9 mouse cellular contexts compared by ENCODE assay signal in genomic region chr5:140396166-140396940, GRCm38 (mm10). TPM values are rescaled to one million over a fixed set of nuclear protein-coding genes. Genes with fewer than 3 reads are reported as not detected.
DNase-seq lines count a peak whose midpoint lies in the region; ATAC-seq and TF ChIP-seq lines count a peak whose summit lies in the region.
"Had no signal": no experiment of that assay in that cellular context is flagged by ENCODE, and none has a peak within 500 bp of the region (broad histone marks: within the 10 kb centered on the region; RNA-seq: fewer than 3 reads in every experiment).

No protein-coding gene starts in this region.

- 67% methylated on average over 8 of the region's 8 CpGs for WGBS in liver, adult 2 months
- 55% methylated on average over 8 of the region's 8 CpGs for WGBS in liver, embryonic 11.5 days
- WGBS in forebrain, embryonic 14.5 days = 67% methylated on average over 8 of the region's 8 CpGs

- no peak overlapping the region for H3K4me2 ChIP-seq in liver, embryonic 11.5 days
- H3K4me2 ChIP-seq in forebrain, embryonic 14.5 days (ENCODE audit: low read length) = no peak overlapping the region
- H3K4me2 ChIP-seq: liver, embryonic 13.5 days; stomach, embryonic 15.5 days had no signal

- no peak for TF ChIP-seq POLR2A in liver, adult 2 months (IDR thresholded peaks at IDR 0.05; ENCODE audit: extremely low read depth, insufficient read depth, low read length)
- no peak for TF ChIP-seq POLR2A in ES-Bruce4 (IDR thresholded peaks at IDR 0.05; ENCODE audit: insufficient read depth, low read length)

- no peaks in the 10 kb centered on the region for H3K79me2 ChIP-seq in liver, adult 2 months (ENCODE audit: control insufficient read depth, insufficient read depth, low read length)

- H3K36me3 ChIP-seq in liver, adult 2 months (ENCODE audit: control insufficient read depth, insufficient read depth, low read length) = no peaks in the 10 kb centered on the region
- H3K36me3 ChIP-seq in liver, embryonic 11.5 days (ENCODE audit: control insufficient read depth, insufficient read depth, low read length) = no peaks in the 10 kb centered on the region
- H3K36me3 ChIP-seq in ES-Bruce4 (ENCODE audit: control insufficient read depth, insufficient read depth, low read length, poor library complexity, severe bottlenecking) = no peaks in the 10 kb centered on the region
- H3K36me3 ChIP-seq in forebrain, embryonic 14.5 days (ENCODE audit: control insufficient read depth, insufficient read depth, low read length) = no peaks in the 10 kb centered on the region
- H3K36me3 ChIP-seq: liver, embryonic 13.5 days; stomach, embryonic 15.5 days had no signal

- H3K9me3 ChIP-seq in liver, embryonic 11.5 days (ENCODE audit: control insufficient read depth, low read length) = no peaks in the 10 kb centered on the region
- no peaks in the 10 kb centered on the region for H3K9me3 ChIP-seq in ES-Bruce4 (replicated peaks; ENCODE audit: control insufficient read depth, insufficient read depth, low read length, poor library complexity, severe bottlenecking)
- H3K9me3 ChIP-seq in forebrain, embryonic 14.5 days (replicated peaks; ENCODE audit: control insufficient read depth, low read length) = no peaks in the 10 kb centered on the region
- H3K9me3 ChIP-seq: liver, embryonic 13.5 days; stomach, embryonic 15.5 days had no signal

- H3K4me3 ChIP-seq in liver, adult 2 months (ENCODE audit: insufficient read depth, low read depth, low read length) = no peak overlapping the region
- H3K4me3 ChIP-seq in liver, embryonic 11.5 days (ENCODE audit: low read depth, low read length) = no peak overlapping the region
- no peak overlapping the region for H3K4me3 ChIP-seq in ES-Bruce4 (ENCODE audit: low read depth, low read length)
- no peak overlapping the region for H3K4me3 ChIP-seq in forebrain, embryonic 14.5 days (ENCODE audit: low read depth, low read length)
- H3K4me3 ChIP-seq: liver, embryonic 13.5 days; stomach, embryonic 15.5 days had no signal

- TF ChIP-seq EP300 in ES-Bruce4 (IDR thresholded peaks at IDR 0.05; ENCODE audit: insufficient read depth, low read depth, low read length) = no peak

- no peak overlapping the region for H3K9ac ChIP-seq in liver, adult 2 months (ENCODE audit: low read depth, low read length)
- no peak overlapping the region for H3K9ac ChIP-seq in liver, embryonic 11.5 days (ENCODE audit: low read depth, low read length)
- H3K9ac ChIP-seq in ES-Bruce4 (ENCODE audit: low read depth, poor library complexity, severe bottlenecking) = no peak overlapping the region
- H3K9ac ChIP-seq in forebrain, embryonic 14.5 days (ENCODE audit: low read length) = no peak overlapping the region
- H3K9ac ChIP-seq: liver, embryonic 13.5 days; stomach, embryonic 15.5 days had no signal

- no peaks in the 10 kb centered on the region for H3K27me3 ChIP-seq in liver, adult 2 months (ENCODE audit: control insufficient read depth, insufficient read depth, low read length)
- no peaks in the 10 kb centered on the region for H3K27me3 ChIP-seq in liver, embryonic 11.5 days (replicated peaks; ENCODE audit: control insufficient read depth, insufficient read depth, low read length)
- H3K27me3 ChIP-seq in ES-Bruce4 (ENCODE audit: control insufficient read depth, insufficient read depth, low read length, poor library complexity, severe bottlenecking) = no peaks in the 10 kb centered on the region
- H3K27me3 ChIP-seq in forebrain, embryonic 14.5 days (replicated peaks; ENCODE audit: control insufficient read depth, insufficient read depth, low read length) = no peaks in the 10 kb centered on the region
- H3K27me3 ChIP-seq: stomach, embryonic 15.5 days had no signal

- no peaks in the 10 kb centered on the region for H3K4me1 ChIP-seq in liver, adult 2 months (ENCODE audit: control insufficient read depth, insufficient read depth, low read length)
- H3K4me1 ChIP-seq in liver, embryonic 11.5 days (replicated peaks; ENCODE audit: control insufficient read depth, insufficient read depth, low read length) = no peaks in the 10 kb centered on the region
- H3K4me1 ChIP-seq in ES-Bruce4 (ENCODE audit: control insufficient read depth, insufficient read depth, low read length) = no peaks in the 10 kb centered on the region
- no peaks in the 10 kb centered on the region for H3K4me1 ChIP-seq in forebrain, embryonic 14.5 days (ENCODE audit: control insufficient read depth, insufficient read depth, low read length)
- H3K4me1 ChIP-seq: liver, embryonic 13.5 days; stomach, embryonic 15.5 days had no signal

- TF ChIP-seq CTCF in liver, adult 2 months (IDR thresholded peaks at IDR 0.05; ENCODE audit: low read depth, low read length) = peak; percentile 64
- peak; percentile 60 for TF ChIP-seq CTCF in ES-Bruce4 (IDR thresholded peaks at IDR 0.05; ENCODE audit: low read depth, low read length)

- ATAC-seq in liver, embryonic 11.5 days (replicated peaks; ENCODE audit: low FRiP score) = no peak
- ATAC-seq in forebrain, embryonic 14.5 days = no peak

- H3K27ac ChIP-seq in liver, adult 2 months (replicated peaks; ENCODE audit: insufficient read depth, low read depth, low read length) = no peak overlapping the region
- H3K27ac ChIP-seq in liver, embryonic 11.5 days (ENCODE audit: low read depth, low read length) = no peak overlapping the region
- no peak overlapping the region for H3K27ac ChIP-seq in ES-Bruce4 (ENCODE audit: insufficient read depth, low read length)
- no peak overlapping the region for H3K27ac ChIP-seq in forebrain, embryonic 14.5 days (ENCODE audit: low read depth, low read length)
- H3K27ac ChIP-seq: liver, embryonic 13.5 days; stomach, embryonic 15.5 days had no signal

- DNase-seq in liver, adult 2 months (ENCODE audit: extremely low read depth, low read depth, low spot score) = peak; percentile 54
- no peak for DNase-seq in liver, embryonic 11.5 days (ENCODE audit: low spot score)
- DNase-seq in adrenal gland, postnatal 25 days = peak; percentile 37
- DNase-seq in lung, postnatal 25 days (ENCODE audit: low spot score) = peak; percentile 36
- no peak for DNase-seq in forebrain, embryonic 14.5 days (ENCODE audit: low spot score)
- no peak for DNase-seq in left cerebral cortex, adult 9 months (ENCODE audit: low spot score in 2 of 2)
- DNase-seq: liver, embryonic 13.5 days had no signal

RNA-seq across cellular contexts. Expression of gene Snx8, which starts 7.3 kb away (rescaled TPM):
- total RNA-seq in liver, adult 2 months (2014; rRNA removed) = 12.5 and 14.0 TPM in 2 replicates
- 10.2 and 11.2 TPM in 2 replicates for polyA plus RNA-seq in liver, adult 2 months (2012; rRNA removed)
- 10.6 and 10.7 TPM in 2 replicates for polyA plus RNA-seq in liver, embryonic 11.5 days (2014; fragmentation: Nextera tagmentation; extraction: Ambion mirVana)
- polyA plus RNA-seq in ES-Bruce4 (2011; ENCODE audit: insufficient read depth, insufficient read length, low read depth, missing spikeins) = 24.8 and 26.1 TPM in 2 replicates
- total RNA-seq in adrenal gland, postnatal 25 days (2021) = 18.0 and 18.4 TPM in 2 replicates
- polyA plus RNA-seq in forebrain, embryonic 14.5 days (2014; fragmentation: Nextera tagmentation; extraction: Ambion mirVana) = 7.9 and 9.4 TPM in 2 replicates

RNA-seq across cellular contexts. Expression of gene Eif3b, which starts 22.8 kb away (rescaled TPM):
- total RNA-seq in liver, adult 2 months (2014; rRNA removed) = 37.9 and 51.5 TPM in 2 replicates
- polyA plus RNA-seq in liver, adult 2 months (2012; rRNA removed) = 58.3 and 64.8 TPM in 2 replicates
- polyA plus RNA-seq in liver, embryonic 11.5 days (2014; fragmentation: Nextera tagmentation; extraction: Ambion mirVana) = 210 and 213 TPM in 2 replicates
- polyA plus RNA-seq in ES-Bruce4 (2011; ENCODE audit: insufficient read depth, insufficient read length, low read depth, missing spikeins) = 250 and 283 TPM in 2 replicates
- 159 and 237 TPM in 2 replicates for total RNA-seq in adrenal gland, postnatal 25 days (2021)
- polyA plus RNA-seq in forebrain, embryonic 14.5 days (2014; fragmentation: Nextera tagmentation; extraction: Ambion mirVana) = 97.8 and 107 TPM in 2 replicates

RNA-seq across cellular contexts. Expression of gene Gm4869, which starts 49.1 kb away (rescaled TPM):
- not detected in 2 replicates for total RNA-seq in liver, adult 2 months (2014; rRNA removed)
- polyA plus RNA-seq in liver, adult 2 months (2012; rRNA removed) = not detected in 2 replicates
- not detected in 2 replicates for polyA plus RNA-seq in liver, embryonic 11.5 days (2014; fragmentation: Nextera tagmentation; extraction: Ambion mirVana)
- polyA plus RNA-seq in ES-Bruce4 (2011; ENCODE audit: insufficient read depth, insufficient read length, low read depth, missing spikeins) = 0.19 and 0.30 TPM in 2 replicates
- total RNA-seq in adrenal gland, postnatal 25 days (2021) = 0.27 TPM in 1 of 2 replicates, not detected in the other
- polyA plus RNA-seq in forebrain, embryonic 14.5 days (2014; fragmentation: Nextera tagmentation; extraction: Ambion mirVana) = not detected in 2 replicates
- polyA plus RNA-seq: liver, embryonic 13.5 days; stomach, embryonic 15.5 days had no signal

Comparison
In these comparisons a context has a peak if more than half of its experiments do, and no peak if none do; other contexts are left out.
1. DNase-seq: peak in liver, adult 2 months (single experiment), adrenal gland, postnatal 25 days (single experiment) and lung, postnatal 25 days (single experiment); none in liver, embryonic 11.5 days (single experiment), forebrain, embryonic 14.5 days (single experiment) and left cerebral cortex, adult 9 months (0 of 2).